Mouse (Mus musculus) cerebellum, adult 11-12 months (tissue): ENCODE results near the gene Wfdc15a.

ENCODE experiments used
- DNase-seq: peaks from one replicate; pipeline ENCODE4 v3.0.0; 2022

Wfdc15a gene

DNA sequence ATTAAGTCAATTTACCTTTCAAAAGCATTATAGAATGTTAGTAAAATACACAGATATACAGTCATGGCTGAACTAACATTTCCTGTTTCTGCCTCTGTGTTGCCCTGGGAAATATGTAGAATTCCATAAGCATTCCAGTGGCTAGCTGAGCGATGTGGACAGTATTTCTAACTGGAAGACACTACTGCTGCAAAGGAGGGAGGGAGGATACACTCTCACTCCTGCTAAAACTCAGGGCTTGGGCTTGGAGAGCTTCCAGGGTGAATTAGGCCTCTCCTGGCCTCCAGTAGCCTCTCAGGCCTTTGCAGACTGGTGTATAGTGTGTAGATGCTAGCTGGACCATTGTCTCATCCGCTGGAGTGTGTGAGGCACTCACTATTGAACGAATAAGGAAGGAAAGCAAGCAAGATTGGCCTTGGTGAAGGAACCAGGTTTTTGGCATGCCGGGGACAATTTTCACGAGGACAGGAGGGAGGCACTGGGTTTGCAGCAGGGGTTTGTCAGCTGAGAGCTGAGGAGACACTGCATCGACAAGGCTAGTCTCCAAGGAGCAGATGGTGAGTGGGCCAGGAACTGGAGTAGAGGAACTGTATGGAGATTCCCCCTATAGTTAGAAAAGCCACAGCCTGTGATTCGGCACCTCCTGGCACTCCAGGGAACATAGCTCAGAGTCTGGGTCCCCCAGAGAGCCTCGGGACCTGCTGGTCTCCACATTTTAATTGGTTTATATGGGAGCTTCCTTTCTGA lies 25.1 kb downstream of the Wfdc15a start:
- peak; percentile 30 for DNase-seq

DNA sequence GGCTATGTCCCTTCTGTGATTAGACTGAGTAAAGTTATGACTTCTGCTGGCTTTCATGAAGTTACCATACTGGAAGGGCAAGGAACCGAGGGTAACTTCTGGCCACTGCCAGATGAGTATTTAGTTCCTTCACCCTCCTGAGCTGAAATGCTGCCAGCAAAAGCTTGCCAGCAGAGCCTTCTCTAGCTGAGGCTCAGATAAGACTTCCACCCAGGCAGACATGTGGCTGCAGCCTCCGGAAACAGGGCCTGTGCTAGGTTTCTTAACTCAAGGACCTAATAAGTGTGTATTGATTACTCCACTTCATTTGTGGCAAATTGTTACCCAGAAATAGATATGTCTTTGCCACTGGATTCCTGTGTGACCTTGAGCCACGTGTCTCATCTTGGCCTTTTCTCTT lies 26.5 kb downstream of the Wfdc15a start:
- no peak for DNase-seq

DNA sequence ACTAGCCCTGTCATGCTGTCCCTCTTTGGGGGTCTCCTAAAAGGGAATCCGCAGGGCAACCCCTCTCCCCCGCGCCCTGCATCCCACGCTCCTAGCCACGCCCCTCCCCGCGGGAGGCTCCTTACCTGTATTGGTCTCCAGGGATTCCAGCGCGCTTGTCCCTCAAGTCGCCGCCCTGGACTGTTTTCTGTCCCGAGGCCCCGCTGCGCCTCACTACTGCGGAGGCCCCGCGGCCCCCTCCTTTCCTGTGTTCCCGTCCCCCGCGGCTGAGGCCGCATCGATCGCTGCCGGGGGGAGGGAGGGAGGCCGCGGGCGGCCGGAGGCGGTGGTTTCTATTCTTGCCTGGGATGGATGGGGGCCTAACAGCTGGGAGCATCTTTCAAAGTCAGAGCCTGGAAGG lies 29.0 kb downstream of the Wfdc15a start, which contains the start of gene Kcns1:
Gene Kcns1, minus strand, starts transcription at position 212 of the 400 bp plus-strand sequence.
- DNase-seq = no peak

DNA sequence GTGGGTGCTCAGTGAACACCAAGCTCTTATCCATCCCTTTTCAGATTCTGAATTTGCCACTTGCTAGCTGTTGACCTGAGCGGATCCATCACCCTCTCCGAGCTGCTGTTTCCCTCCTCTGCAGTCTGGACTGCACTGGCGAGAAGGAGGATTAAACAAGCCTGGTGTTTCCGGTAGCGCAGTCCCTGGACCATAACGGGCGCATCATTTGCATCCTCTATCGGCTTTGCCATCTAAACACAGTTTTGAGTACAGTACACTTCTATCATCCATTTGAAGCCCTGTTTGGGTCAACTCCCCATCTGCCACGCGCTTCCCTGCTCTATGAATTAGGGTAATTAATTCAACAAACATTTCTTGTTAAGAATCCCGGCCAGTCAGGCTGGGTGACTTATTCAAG lies 29.6 kb downstream of the Wfdc15a start:
- DNase-seq = no peak

DNA sequence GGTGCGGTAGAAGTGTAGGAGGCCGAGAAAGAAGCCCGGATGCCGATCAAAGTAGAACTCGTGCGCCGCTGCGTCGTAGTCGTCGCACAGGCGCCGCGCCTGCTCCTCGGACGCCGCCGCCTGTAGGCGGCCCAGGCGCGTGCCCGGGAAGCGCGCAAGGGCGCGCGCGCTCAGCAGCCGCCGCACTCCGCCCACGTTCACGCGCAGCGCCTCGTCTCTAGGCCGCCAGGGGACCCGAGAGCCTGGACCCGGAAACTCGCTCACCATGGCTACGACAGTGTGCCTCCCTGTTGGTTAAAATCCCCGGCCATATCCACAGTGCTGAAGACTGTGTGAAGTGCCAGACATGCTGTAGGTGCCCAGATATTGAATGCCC lies 31.4 kb downstream of the Wfdc15a start:
- DNase-seq = no peak

DNA sequence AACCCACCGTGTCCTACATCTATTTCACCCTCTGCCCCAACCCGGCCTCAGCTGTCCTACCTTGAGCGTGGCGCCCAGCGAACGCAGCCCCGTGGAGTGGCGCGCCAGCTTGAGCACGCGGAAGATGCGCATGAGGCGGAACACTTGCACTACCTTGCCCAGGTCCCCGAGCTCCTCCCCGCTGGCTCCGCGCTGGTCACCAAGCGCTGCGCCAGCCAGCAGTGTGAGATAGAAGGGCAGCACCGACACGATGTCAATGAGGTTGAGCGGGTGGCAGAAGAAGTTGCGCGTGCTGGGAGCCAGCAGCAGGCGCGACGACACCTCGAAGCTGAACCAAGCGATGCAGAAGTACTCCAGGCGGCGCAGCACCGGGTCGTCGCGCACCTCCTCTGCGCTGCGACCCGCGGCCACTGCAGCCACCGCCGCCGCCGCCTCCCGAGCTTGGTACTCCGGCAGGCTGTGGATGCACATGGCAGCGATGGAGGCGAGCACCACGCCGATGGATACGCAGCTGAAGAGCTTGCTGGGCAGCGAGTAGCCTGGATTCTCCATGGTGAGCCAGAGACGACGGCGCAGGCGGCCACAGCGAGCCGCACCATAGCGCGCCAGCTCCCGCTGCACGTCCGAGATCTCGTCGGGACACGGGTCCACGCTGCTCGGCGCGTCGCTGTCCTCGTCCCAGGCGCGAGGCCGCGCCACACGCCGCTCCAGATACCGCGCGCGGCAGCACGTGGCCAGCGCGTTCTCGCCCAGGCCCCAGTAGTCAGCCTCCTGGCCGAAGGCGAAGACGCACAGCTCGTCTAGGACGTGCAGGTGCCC lies 32.0 kb downstream of the Wfdc15a start:
- no peak for DNase-seq

DNA sequence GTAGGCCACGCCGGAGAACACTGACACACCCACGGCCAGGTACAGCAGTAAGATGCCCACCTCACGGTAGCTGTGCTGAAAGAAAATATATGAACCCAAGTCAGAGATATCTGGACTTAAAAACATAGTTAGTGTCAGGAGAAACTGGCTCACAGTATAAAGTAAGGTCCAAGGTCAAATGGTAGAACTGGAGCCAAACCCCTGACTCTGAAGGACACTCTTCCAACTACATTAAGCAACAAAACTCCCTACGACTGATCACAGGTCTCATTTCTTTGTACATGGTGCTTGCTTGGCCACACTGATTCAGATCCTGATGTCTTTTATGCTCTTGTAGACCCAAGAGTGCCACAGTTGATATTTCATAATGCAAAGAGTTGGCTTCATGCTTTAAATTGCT lies 35.0 kb downstream of the Wfdc15a start:
- no peak for DNase-seq

DNA sequence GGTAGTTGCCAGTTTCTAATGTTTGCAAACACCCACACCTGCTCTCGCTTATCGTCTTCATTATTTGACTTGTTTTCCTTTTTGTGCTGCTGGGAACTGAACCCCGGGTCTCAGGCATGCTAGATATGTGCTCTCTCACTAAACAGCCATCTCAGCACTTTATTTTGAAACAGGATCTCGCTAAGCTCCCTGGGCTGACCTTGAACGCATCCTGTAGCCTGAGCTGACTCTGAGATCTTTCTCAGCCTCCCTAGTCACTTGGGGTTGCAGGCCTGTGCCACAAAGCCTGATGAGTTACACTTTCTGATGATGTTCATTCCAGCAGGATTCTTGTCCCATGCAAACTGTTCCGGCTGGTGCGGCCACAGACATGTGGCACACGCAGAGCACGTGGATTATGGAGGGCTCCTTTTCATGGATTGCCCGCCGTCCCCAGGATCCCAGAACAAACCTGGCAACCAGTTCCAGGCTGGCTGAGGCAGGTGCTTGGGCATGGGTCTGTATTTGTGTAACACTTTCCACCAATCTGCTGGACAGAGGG lies 38.3 kb downstream of the Wfdc15a start:
- DNase-seq = no peak

DNA sequence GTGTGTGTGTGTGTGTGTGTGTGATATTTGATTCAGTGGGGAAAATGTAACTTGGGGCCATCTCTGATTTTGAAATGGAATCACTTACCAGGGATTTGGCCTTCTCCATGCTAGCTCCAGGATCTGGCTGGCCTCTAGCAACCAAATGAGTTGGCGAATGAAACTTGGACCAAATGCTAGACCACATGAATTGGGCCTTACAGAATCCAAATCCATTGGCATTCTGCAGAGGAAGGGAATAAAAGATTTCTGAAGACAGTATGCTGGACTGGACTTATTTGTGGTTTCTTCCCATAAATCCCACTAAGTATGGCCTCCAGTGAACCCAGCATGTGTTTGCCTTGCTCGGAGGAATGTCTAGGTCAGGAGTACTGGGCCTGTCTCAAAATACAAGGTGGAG lies 41.1 kb downstream of the Wfdc15a start:
- no peak for DNase-seq

DNA sequence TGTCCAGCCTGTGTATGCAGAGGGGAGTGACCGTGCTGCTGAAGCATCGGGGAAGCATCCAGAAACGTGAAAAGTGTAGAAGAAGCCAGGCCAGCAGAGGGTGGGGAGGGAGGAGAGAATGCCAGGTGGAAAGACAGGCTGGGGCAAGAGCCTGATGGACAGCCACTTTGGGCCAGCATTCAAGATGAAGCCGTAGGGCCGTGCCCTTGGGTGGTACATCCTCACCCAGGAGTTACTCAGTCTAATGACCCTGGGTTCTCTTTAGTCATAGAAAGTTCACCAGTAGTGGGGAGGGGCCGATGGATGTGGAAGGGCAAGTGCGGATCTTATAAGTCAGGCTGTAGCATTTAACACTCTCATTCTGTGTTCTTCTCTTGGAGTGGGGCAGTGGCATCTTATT lies 43.8 kb downstream of the Wfdc15a start:
- DNase-seq = no peak

DNA sequence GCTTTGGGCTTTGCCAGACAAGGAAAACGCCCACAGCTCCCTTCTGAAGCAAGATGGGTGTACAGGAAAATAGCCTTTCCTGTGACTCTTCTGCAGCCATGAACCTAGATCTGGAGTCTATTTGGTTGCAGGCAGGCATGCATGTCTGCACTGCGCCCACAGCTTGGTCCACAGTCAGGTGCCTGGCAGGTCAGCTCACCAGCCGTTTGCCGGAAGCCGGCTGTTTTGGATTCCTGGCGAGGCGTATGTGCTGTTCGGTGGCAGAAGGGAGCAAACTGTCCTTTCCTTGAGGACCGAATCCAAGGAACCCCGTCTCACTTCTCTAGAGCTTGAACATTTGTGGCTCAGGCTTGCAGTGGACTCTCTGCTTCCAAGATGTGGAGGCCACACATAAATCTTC lies 45.9 kb downstream of the Wfdc15a start:
- DNase-seq = peak; percentile 73

DNA sequence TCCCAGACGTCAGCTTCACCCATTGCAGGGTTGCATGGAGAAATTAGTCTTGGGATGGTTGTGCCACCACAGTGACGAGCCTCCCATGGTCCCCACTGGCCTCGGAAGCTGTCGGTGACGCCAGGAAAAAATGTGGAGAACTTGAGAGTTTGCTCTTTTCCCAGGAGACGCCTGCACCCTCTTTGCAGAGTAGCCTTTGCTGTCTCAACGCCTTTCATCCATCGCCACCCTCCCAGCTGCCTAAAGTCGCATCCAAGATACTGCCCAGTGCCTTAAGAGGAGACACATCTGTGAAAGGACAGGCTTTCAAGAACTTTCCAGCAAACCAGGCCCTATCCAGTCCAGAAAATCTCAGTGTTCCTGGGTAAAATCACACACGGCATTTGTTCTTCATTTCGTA lies 47.6 kb downstream of the Wfdc15a start:
- DNase-seq = no peak

DNA sequence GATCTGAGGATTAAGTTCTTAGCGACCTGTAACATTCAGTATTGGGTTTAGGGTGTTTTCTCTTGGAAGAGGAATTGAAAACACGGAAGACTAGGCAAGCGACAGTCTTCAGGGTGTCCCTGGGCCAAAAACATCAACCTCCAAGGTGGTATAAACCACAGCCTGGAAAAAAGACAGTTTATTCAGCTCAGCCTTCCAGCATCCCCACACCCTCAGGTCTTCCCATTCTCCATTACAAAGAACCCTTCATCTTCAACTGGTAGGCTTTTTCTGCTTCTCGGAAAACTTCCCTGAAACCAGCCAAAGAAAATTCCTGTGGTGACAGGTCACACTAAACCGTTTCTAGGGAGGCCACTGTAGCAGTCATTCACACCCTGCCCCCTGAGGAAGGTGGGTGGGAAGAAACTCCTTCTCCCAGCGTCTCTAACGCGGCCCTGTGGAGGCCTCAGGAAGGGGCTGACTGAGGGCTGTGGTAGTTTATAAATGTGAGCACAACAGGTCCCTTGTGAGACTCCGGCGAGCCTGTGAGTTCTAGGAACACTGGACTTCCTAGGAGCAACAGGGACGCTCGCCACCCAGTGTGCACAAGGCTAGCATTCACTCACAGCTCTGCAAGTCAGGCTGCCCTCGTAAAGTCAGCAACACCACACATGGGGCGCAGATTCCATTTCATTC lies 49.7 kb downstream of the Wfdc15a start:
- DNase-seq = no peak
